Mouse (Mus musculus): ENCODE data around the gene 1700020A23Rik. TPM values are rescaled to one million over a fixed set of nuclear protein-coding genes. Genes with fewer than 3 reads are reported as not detected.
A peak's percentile ranks its signal among the peaks of the same experiment; 100 is the strongest.

The 1700020A23Rik gene
- polyA plus RNA-seq, 1 experiment from 2014 or later, result not detected

GRCm38 (mm10) chr2:130432157-130432556, 27.1 kb downstream of the 1700020A23Rik start:
- 73% methylated on average over 3 of the region's 3 CpGs for WGBS (ENCODE audit: insufficient replicate concordance)
- ATAC-seq (ENCODE audit: low read depth), result no peak
- H3K27ac ChIP-seq, result no peak overlapping the region
- H3K9me3 ChIP-seq (replicated peaks), result no peaks in the 10 kb centered on the region
- peaks cover 28% of the 10 kb centered on the region for H3K36me3 ChIP-seq
- DNase-seq, result no peak
- H3K4me3 ChIP-seq (replicated peaks), result no peak overlapping the region
- H3K4me1 ChIP-seq (replicated peaks), result peaks cover 37% of the 10 kb centered on the region
- H3K9ac ChIP-seq, result no peak overlapping the region
- H3K27me3 ChIP-seq, result no peaks in the 10 kb centered on the region
- H3K4me2 ChIP-seq, result no peak overlapping the region

DNA sequence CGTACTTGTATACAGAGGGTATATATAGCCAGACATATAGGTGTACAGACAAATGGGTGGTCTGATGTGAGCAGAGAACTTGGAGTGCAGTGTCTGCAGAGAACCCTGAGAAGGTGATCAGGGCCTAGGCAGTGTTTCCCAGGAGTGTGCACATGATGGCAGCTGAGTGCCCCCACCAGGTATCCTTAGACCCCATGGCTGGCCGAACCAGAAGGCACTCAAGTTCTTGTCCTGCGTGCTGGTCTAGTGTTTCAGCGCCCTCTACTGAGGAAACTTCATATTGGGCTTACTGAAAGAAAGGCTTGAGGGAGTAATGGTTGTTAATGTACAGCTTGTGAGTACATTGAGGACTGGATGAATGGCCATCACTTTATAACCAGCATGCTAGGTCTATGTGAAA, 28.1 kb downstream of the 1700020A23Rik start:
- no peak for ATAC-seq (ENCODE audit: low read depth)
- Histone ChIP-seq H3K9me3 (replicated peaks) (no peaks in the 10 kb centered on the region), H3K27me3 (no peaks in the 10 kb centered on the region), H3K36me3 (peaks cover 32% of the 10 kb centered on the region), H3K4me3 (replicated peaks) (no peak overlapping the region), H3K9ac (no peak overlapping the region), H3K27ac (no peak overlapping the region; the same call in 1 of the 2 replicates), H3K4me1 (replicated peaks) (peaks cover 28% of the 10 kb centered on the region), H3K4me2 (no peak overlapping the region)
- no peak for DNase-seq
- 25% methylated on average over 4 of the region's 4 CpGs for WGBS (ENCODE audit: insufficient replicate concordance)

- no peak for ATAC-seq (ENCODE audit: low read depth)
- peaks cover 38% of the 10 kb centered on the region for H3K4me1 ChIP-seq (replicated peaks)
These were observed 31.7 kb downstream of the 1700020A23Rik start for GRCm38 (mm10) chr2:130436769-130437168.

GRCm38 (mm10) chr2:130438861-130439260, 33.8 kb downstream of the 1700020A23Rik start:
- no peak for DNase-seq
- Histone ChIP-seq H3K4me3 (replicated peaks) (no peak overlapping the region), H3K9ac (no peak overlapping the region), H3K4me2 (no peak overlapping the region), H3K36me3 (peaks cover 66% of the 10 kb centered on the region), H3K4me1 (replicated peaks) (peaks cover 41% of the 10 kb centered on the region), H3K27me3 (no peaks in the 10 kb centered on the region), H3K9me3 (replicated peaks) (no peaks in the 10 kb centered on the region), H3K27ac (no peak overlapping the region)
- WGBS (ENCODE audit: insufficient replicate concordance), result 81% methylated on average over 3 of the region's 3 CpGs
- ATAC-seq (ENCODE audit: low read depth), result no peak

More at GRCm38 (mm10) chr2:130436769-130437168, 31.7 kb downstream of the 1700020A23Rik start:
- H3K4me2 ChIP-seq, result no peak overlapping the region
- no peak for DNase-seq
- H3K27me3 ChIP-seq, result no peaks in the 10 kb centered on the region
- peaks cover 51% of the 10 kb centered on the region for H3K36me3 ChIP-seq
- no peaks in the 10 kb centered on the region for H3K9me3 ChIP-seq (replicated peaks)
- 84% methylated on average over 1 of the region's 1 CpGs for WGBS (ENCODE audit: insufficient replicate concordance)
- no peak overlapping the region for H3K9ac ChIP-seq
- H3K27ac ChIP-seq, result no peak overlapping the region
- no peak overlapping the region for H3K4me3 ChIP-seq (replicated peaks)

- peak; percentile 42; the same call in 1 of the 2 replicates for ATAC-seq (ENCODE audit: low read depth)
- peaks cover 75% of the 10 kb centered on the region for H3K36me3 ChIP-seq
- H3K4me2 ChIP-seq, result no peak overlapping the region
- no peak overlapping the region for H3K9ac ChIP-seq
- no peak overlapping the region; the same call in 1 of the 2 replicates for H3K27ac ChIP-seq
- 77% methylated on average over 4 of the region's 4 CpGs for WGBS (ENCODE audit: insufficient replicate concordance)
- H3K9me3 ChIP-seq (replicated peaks), result no peaks in the 10 kb centered on the region
- peaks cover 41% of the 10 kb centered on the region for H3K4me1 ChIP-seq (replicated peaks)
- H3K27me3 ChIP-seq, result no peaks in the 10 kb centered on the region
- no peak for DNase-seq
- no peak overlapping the region for H3K4me3 ChIP-seq (replicated peaks)
These were observed 34.9 kb downstream of the 1700020A23Rik start for GRCm38 (mm10) chr2:130439840-130440480.

GRCm38 (mm10) chr2:130442162-130442561, 37.1 kb downstream of the 1700020A23Rik start:
- peaks cover 76% of the 10 kb centered on the region for H3K36me3 ChIP-seq
- H3K27me3 ChIP-seq, result no peaks in the 10 kb centered on the region
- no peak overlapping the region for H3K27ac ChIP-seq
- H3K9ac ChIP-seq, result no peak overlapping the region
- no peak overlapping the region for H3K4me3 ChIP-seq (replicated peaks)
- peaks cover 41% of the 10 kb centered on the region for H3K4me1 ChIP-seq (replicated peaks)
- WGBS (ENCODE audit: insufficient replicate concordance), result 57% methylated on average over 10 of the region's 10 CpGs
- H3K4me2 ChIP-seq, result no peak overlapping the region
- no peaks in the 10 kb centered on the region for H3K9me3 ChIP-seq (replicated peaks)
- ATAC-seq (ENCODE audit: low read depth) (peak; percentile 81), DNase-seq (peak; percentile 50)

GRCm38 (mm10) chr2:130448449-130448848, 43.4 kb downstream of the 1700020A23Rik start:
- H3K27ac ChIP-seq, result no peak overlapping the region
- H3K9me3 ChIP-seq (replicated peaks), result no peaks in the 10 kb centered on the region
- H3K9ac ChIP-seq, result no peak overlapping the region
- H3K36me3 ChIP-seq, result peaks cover 14% of the 10 kb centered on the region
- peaks cover 10% of the 10 kb centered on the region for H3K27me3 ChIP-seq
- H3K4me1 ChIP-seq (replicated peaks), result peaks cover 38% of the 10 kb centered on the region
- no peak for DNase-seq
- H3K4me2 ChIP-seq, result no peak overlapping the region
- no peak for ATAC-seq (ENCODE audit: low read depth)
- no peak overlapping the region for H3K4me3 ChIP-seq (replicated peaks)

DNA sequence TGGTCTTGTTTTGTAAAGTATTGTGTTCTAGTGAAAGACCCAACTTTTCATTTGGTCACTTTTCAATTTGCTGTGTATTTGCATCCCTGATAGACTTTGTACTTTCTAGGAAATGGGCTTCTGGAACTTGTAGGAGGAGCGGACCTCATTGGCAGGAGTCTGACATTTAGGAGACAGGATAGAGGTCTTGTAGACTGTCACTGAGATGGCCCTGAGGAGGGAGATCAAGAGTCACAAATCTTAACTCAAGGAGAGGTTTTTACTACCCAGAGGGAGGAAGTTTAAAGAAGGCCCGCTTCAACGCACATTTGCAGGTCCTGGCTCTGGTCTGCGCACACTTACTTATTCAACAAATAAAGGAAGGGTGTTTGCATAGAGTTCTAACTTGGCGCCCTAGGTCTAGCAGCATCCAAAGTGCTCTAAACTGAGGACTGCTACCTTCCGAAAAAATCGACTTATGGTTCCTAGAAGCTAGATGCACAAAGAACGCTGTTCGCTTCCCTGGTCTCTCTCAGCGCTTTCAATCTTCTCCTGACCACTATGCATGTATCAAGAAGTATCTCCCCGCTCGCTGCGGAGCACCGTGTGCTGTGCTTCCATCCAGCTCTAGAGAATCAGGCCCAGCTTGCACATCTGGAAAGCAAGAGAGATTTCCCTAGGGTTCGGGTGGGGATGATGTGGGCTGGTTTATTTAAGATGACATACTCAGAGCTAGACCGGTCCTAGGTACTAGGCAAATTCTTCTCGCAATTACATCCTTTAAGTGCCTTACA, 44.1 kb downstream of the 1700020A23Rik start:
- no peak for ATAC-seq (ENCODE audit: low read depth)
- Histone ChIP-seq H3K4me1 (replicated peaks) (peaks cover 42% of the 10 kb centered on the region), H3K27me3 (peaks cover 10% of the 10 kb centered on the region), H3K9me3 (replicated peaks) (no peaks in the 10 kb centered on the region), H3K4me2 (peak overlapping the region; percentile 94), H3K4me3 (replicated peaks) (peak overlapping the region; percentile 88), H3K9ac (peak overlapping the region; percentile 91), H3K36me3 (peaks cover 7% of the 10 kb centered on the region), H3K27ac (no peak overlapping the region)
- 9% methylated on average over 17 of the region's 17 CpGs for WGBS (ENCODE audit: insufficient replicate concordance)
- no peak for DNase-seq

DNA sequence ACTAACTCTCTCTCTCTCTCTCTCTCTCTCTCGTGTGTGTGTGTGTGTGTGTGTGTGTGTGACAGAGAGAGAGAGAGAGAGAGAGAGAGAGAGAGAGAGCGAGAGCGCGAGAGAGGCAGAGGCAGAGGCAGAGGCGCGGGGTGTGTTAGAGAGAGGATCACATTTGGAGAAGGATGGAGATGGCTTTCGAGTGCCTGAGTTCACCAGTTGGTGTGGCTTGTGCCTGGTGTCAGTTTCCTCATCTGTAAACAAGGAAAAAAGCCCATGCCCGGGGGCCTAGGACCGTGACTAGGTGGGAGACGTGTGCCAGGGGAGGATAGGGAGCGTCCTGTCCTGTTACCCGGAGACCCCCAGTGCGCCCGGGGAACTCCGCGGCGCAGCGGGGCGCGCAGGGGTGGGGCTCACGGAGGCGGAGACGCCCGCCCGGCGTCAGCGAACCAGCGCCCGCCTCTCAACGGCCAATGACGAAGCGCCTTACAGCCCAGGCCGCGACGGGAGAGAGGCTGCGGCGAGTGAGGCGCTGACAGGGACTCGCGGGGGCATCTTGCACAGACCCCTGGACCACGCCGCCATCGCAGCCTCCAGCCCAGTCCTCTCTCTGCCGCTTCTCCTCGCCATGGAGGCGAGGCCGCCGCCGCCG, 44.9 kb downstream of the 1700020A23Rik start, which contains the start of gene Ptpra:
TSS of gene Ptpra (plus strand) at position 485 of the 640 bp plus-strand sequence.
- ATAC-seq (ENCODE audit: low read depth) (peak; percentile 98), DNase-seq (peak; percentile 83)
- Histone ChIP-seq H3K9me3 (replicated peaks) (no peaks in the 10 kb centered on the region), H3K4me2 (peak within 1 kb of the TSS; percentile 94), H3K36me3 (peaks cover 2% of the 10 kb centered on the region; the same call in 1 of the 2 replicates), H3K9ac (peak within 1 kb of the TSS; percentile 91), H3K4me1 (replicated peaks) (peaks cover 49% of the 10 kb centered on the region), H3K27me3 (peaks cover 10% of the 10 kb centered on the region), H3K4me3 (replicated peaks) (peak within 1 kb of the TSS; percentile 88), H3K27ac (peak within 1 kb of the TSS; percentile 84)
- WGBS (ENCODE audit: insufficient replicate concordance), result under 1% methylated on average over 38 of the region's 50 CpGs

DNA sequence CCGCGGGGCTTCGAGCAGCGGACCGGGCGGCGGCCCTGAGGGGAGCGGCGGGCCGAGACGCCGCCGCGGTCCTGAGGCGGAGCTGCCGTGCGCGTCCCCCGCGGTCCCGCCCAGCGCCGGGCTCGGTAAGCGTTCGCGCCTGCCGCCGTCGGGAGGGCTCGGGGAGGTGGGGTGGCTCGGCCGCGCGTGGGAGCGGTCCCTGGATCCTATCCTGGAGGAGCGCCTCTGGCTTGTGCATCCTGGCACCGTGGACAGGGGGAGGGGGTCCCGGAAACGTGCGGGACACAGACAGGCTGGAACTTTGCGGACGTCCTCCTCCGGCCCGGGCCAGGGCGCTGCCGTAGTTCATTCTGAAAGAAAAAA, 45.4 kb downstream of the 1700020A23Rik start:
- under 1% methylated on average over 47 of the region's 47 CpGs for WGBS (ENCODE audit: insufficient replicate concordance)
- ATAC-seq (ENCODE audit: low read depth) (peak; percentile 93), DNase-seq (peak; percentile 73)
- Histone ChIP-seq H3K27ac (peak overlapping the region; percentile 84), H3K4me2 (peak overlapping the region; percentile 94), H3K36me3 (no peaks in the 10 kb centered on the region), H3K4me1 (replicated peaks) (peaks cover 53% of the 10 kb centered on the region), H3K4me3 (replicated peaks) (peak overlapping the region; percentile 88), H3K9me3 (replicated peaks) (no peaks in the 10 kb centered on the region), H3K9ac (peak overlapping the region; percentile 91), H3K27me3 (peaks cover 10% of the 10 kb centered on the region)

DNA sequence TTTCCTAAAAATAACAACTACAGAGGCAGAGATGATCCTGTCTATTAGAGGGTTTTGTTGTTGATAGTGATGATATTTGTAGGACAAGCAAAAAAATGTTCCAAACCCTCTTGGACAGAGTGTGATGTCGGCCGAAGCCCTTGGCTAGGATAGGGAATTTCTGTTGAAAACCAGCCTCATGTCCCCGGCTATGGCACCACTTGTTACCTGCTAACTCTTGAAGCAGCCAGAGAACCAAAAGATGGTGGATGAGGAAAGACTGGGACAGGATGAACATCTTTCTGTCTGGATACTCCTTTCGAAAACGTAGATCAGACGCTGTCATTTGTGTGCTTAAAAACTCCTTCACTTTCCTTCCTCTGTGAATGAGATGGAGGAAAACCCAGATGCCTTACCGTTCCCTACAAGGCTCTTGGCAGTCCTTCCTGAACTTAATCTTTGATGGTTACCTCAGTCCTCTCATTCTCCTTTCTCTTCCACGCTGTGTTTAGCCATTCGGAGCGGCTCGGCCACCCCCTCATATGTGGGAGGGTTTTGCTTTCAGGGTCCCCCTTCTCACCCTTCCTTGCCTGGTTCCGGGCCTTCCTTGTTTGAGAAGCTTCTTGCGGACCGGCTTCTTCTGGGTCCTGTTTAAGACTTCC, 46.1 kb downstream of the 1700020A23Rik start:
- peak overlapping the region; percentile 84; the same call in 1 of the 2 replicates for H3K27ac ChIP-seq
- H3K9ac ChIP-seq, result peak overlapping the region; percentile 91
- no peaks in the 10 kb centered on the region for H3K9me3 ChIP-seq (replicated peaks)
- peaks cover 55% of the 10 kb centered on the region for H3K4me1 ChIP-seq (replicated peaks)
- DNase-seq (no peak), ATAC-seq (ENCODE audit: low read depth) (no peak)
- H3K4me3 ChIP-seq (replicated peaks), result peak overlapping the region; percentile 88
- H3K27me3 ChIP-seq, result peaks cover 10% of the 10 kb centered on the region
- 69% methylated on average over 14 of the region's 14 CpGs for WGBS (ENCODE audit: insufficient replicate concordance)
- no peaks in the 10 kb centered on the region for H3K36me3 ChIP-seq
- H3K4me2 ChIP-seq, result peak overlapping the region; percentile 94
